Mouse (Mus musculus) MEL (cell line): ENCODE data around the gene Pde6c.

Source experiments
- MYB ChIP-seq: IDR thresholded peaks from 2 replicates; pipeline ENCODE4 v1.6.1; 2011; ENCODE audit warnings: mild to moderate bottlenecking, low read depth, low read length, improper control_type of control experiment
- NRF1 ChIP-seq: IDR thresholded peaks from 2 replicates; pipeline ENCODE4 v1.6.1; 2014; ENCODE audit warnings: low read depth, mild to moderate bottlenecking, inconsistent platforms, low read length, improper control_type of control experiment, moderate library complexity; ENCODE audit not compliant: poor library complexity, insufficient read depth, severe bottlenecking
- RAD21 ChIP-seq: IDR thresholded peaks from 2 replicates; pipeline ENCODE4 v1.6.1; 2011; ENCODE audit warnings: mild to moderate bottlenecking, low read depth, low read length, improper control_type of control experiment

DNA sequence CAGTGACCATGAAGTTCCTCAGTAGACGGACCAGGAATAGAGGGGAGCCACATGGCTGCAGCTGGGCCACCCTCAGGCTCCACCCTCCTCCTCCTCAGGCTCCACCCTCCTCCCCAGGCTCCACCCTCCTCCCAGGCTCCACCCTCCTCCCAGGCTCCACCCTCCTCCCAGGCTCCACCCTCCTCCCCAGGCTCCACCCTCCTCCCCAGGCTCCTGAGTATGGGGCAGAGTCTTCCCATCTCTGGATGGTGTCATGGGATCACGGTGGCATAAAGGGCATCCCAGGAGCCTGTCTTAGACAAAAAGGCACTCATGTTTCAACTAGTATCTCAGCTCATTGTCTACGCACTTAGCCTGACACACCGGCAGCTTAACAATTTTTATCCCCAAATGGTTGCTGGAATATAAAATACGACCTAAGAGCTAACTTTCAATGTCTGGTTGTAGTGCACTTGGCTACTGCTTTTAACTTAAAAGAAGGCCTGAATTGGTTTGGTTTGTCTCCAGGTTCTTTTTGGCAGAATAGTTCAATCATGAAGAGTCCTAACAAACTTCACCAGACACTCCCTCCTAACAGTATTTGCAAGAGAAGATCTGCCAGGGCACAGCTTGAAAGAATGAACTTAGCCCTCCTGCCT is 12.3 kb upstream of the Pde6c start:
- TF ChIP-seq RAD21 (no peak), MYB (no peak), NRF1 (no peak)
